Mouse (Mus musculus): ENCODE results near the gene Tex13b.
"Not testable (repeated sequence)": the region's sequence is repeated elsewhere in the genome, so short reads cannot be mapped to it uniquely, and the experiment has no call there.

Tex13b gene

DNA sequence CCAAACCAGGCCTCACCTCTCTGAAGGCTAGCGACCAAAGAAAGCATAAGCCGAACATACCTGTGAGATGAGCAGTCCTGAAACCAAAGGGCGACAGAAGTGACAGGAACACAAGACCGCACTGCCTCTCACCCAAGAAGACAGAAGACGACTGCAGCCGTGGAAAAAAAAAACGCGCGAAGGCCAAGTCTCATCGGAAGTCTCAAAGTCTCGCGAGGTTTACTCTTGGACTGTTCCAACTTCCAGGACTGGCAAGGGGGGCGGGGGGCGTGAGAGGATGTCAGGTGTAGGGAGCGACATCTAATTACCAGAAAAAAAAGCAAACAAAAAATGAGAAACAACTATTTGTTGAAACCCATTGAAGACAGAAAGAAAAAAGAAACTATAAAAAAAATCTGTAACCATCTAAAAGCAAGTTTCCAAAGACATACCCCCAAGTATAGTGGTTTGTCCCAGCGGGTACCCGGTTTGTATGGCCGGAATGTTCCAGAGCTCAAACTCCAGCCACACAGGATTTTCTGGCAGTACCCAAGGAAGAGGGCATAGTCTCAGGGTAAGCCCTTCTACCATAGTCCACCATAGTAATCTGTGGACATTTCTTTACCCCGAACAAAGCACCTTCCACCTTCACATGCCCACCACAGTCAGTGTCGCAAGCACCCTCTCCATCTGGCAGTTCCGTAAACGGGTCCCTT, at the start of gene Tex13b:
Tex13b (minus strand) TSS at position 122 of the 695 bp plus-strand sequence.
- no peak for DNase-seq

DNA sequence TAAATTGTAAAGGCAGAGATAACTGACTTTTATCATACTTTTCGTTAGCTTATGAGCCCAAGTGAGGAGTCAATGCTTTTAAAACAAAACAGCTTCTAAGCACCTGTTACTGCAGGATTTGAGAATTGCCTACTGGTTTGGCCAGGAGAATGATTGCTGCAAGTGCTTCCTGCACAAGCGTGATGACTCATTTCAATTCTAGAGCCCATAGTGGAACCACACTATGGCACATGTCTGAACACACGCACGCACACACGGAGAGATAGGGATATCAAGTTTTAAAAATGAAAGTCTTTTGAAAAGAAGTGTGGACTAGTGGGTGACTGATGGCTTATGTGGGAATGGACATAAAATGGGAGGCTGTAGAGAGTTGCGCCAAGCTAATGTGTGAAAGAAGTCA, 49.5 kb upstream of the Tex13b start:
- DNase-seq: no peak

DNA sequence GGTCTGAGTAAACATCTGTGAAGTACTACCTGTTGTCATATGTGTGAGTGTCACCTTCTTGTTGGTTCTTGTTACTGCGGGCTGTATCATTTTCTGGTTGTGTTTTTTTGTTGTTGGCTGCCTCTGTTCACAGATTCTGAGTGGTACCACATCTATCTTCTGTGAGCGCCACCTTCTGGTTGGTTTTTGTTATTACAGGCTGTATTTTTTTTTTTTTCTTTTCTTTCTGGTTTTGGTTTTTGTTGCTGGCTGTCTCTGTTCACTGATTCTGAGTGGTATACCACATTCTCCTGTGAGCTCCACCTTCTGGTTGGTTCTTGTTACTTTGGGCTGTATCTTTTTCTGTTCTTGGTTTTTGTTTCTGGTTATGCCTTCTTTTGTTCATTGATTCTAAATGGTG, 44.2 kb upstream of the Tex13b start:
- DNase-seq: no peak

DNA sequence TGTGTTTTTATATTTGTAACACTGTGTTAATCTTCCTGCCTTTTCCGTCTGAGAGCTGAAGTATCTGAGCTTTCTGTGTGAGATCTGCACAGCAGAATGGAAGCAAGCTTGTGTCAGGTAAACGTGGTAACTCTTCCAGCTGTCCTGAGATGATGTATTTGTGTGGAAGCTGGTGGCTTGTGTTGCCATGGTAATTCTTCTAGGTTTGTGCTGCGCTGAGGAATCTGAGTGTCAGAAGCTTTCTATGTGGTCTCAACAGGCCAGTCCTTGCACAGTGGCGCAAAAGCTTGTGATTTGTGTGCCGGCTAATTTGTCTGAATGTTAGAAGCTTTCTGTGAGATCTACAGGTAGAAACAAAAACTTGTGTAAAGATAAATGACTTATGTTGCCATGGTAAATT, 43.8 kb upstream of the Tex13b start:
- DNase-seq: not testable (repeated sequence)

DNA sequence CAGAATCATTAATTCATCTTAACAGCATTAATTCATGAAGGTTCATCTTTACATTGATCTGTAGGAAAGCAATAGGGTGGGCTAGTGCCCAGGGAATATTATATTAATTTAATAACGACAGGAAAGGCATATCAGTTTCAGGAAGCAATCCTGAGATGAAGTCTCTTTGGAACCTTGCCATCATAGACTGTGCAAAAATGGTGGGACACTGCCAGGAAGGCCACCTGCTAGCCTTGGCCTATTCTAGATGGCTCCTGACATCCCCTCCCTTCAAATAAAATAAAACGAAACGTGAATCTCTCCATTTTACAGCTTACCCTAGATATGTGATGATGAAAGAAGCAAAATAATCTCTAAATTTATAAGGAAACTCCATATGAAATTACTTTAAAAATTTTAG, 41.3 kb upstream of the Tex13b start:
- no peak for DNase-seq

DNA sequence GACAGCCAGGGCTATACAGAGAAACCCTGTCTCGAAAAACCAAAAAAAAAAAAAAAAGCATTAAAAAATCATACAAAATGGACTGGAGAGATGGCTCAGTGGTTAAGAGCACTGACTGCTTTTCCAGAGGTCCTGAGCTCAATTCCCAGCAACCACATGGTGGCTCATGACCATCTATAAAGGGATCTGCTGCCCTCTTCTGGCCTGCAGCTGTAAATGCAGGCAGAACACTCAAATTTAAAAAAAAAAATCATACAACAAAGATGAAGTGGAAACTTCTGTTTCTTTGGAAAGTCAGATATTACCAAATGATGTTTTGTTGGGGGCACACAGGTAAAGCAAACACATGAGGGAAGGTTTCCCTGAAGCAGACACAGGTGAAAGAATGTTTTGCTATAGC, 32.2 kb upstream of the Tex13b start:
- not testable (repeated sequence) for DNase-seq

DNA sequence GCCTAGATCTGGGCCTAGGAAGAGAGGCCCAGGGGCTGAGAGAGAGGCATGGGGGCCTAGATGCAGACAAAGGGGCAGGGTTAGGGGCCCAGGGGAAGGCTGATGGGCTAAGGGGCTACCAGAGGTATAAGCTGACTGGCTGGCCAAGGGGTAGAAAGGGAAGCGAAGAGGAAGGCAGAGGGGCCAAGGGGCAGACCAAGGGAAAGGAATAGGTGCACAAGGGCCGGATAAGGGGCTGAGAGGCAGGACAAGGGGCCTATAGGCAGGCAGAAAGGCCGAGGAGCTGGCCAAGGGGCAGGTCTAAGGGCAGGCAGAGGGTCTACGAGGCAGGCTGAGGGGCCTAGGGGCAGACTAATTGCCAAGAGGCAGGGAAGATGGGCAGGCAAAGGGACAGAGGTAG, 26.7 kb upstream of the Tex13b start:
- peak; percentile 56 for DNase-seq

DNA sequence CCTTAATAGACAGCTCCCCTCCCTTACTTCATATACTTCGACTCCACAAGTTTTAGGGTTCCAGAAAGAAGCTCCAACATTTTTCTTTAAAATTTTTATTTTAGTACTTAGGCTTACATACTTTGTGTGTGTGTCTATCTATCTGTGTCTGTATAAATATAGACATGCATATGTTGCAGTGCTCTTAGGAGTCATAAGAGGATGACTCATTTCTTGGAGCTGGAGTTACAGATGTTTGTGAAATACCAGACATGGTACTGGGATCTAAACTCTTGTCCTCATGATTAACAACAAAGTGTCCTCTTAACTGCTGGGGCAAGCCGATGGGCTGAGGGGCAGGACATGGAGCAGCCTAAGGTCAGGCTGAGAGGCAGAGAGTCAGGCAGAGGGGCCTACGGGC, 24.8 kb upstream of the Tex13b start:
- DNase-seq: no peak

DNA sequence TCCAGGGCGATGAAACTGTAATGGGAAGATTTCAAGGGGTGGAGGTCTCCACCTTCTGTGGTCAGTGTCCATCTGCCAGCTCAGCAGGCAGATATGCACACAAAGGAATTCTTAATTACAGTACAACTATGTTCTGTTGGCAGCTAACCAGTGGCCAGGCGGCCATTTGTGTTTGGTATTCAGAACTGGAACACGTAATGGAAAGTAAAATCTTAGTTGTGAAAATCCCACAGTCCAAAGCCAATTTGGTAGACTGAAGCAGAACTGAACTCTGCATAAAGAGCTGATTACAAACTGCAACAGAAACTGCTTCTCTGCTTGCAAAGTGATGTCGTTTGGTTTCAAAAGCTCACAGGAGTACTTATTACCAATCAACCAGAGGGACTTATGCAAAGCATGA, 18.5 kb upstream of the Tex13b start:
- no peak for DNase-seq

DNA sequence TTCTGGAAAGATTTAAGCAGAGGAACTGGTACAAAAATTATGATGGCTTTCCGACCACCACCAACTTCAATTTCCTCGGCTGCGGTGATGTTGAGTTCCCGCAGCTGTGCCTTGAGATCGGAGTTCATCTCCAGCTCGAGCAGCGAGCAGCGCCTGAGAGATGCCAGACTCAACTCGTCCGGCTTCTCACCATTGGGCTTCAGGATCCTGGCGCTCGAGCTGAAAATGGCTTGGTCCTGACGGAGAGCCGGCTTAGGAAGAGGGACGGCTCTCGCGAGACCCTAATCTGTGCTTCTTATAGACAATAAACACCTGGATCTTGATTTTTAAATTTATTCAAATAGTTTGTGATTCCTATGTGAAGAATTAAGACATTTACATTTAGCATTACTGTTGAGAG, 9.1 kb upstream of the Tex13b start:
- DNase-seq: no peak

DNA sequence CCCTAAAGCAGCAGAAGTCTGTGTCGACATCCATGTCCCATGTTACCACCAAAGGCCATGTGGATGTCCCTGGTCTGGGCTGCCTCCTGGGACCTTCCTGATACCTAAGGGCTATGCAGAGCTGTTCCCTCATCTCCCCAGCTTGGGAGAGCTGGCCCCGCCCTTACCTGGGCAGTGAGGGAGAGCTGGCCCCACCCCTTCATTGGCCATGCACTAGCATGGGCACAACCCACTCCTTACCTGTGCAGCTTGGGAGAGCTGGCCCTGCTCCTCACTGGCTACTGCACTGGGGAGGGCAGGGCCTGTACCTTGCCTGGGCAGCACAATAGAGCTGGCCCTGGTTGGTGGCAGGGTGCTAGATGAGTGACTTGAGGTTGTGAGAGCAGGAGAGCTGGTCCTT, 7.9 kb downstream of the Tex13b start:
- DNase-seq: no peak

DNA sequence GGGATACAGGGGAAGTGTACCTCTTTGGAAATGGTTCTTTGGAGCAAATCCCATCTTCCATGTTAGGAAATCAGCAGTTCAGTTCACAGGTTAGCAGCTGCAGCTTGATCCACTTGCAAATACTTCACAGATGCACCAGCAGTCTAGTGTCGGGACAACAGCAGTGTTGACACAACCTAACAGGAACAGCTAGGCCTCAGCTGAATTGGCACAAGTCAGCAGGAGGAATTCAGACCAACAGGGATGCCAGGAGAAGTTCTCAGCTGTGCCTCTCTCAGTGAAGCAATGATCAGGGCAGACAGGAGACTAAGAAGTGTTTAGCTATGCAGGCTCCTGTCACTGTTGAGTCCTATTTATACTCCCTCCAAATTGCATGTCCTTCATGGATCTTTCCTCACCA, 43.4 kb downstream of the Tex13b start:
- DNase-seq: peak; percentile 83
